Mouse (Mus musculus) bone marrow, adult 2 months (tissue): ENCODE results near the gene Ugt1a6b. TPM values are rescaled to one million over a fixed set of nuclear protein-coding genes. Genes with fewer than 3 reads are reported as not detected.
"Not testable (repeated sequence)": the region's sequence is repeated elsewhere in the genome, so short reads cannot be mapped to it uniquely, and the experiment has no call there.

ENCODE experiments used
- H3K27ac ChIP-seq: fragments of 200-500 bp; 2 replicates; pipeline ENCODE4 v1.5.1; 2012; ENCODE audit warnings: low read depth, mild to moderate bottlenecking, control low read depth, inconsistent platforms, low read length; ENCODE audit not compliant: control insufficient read depth, poor library complexity, insufficient read depth
- H3K4me1 ChIP-seq: fragments of 200-500 bp; 2 replicates; pipeline ENCODE4 v1.6.1; 2011; ENCODE audit warnings: low read length; ENCODE audit not compliant: control insufficient read depth, insufficient read depth
- H3K4me3 ChIP-seq: fragments of 200-500 bp; replicated peaks from 2 replicates; pipeline ENCODE3; 2011; ENCODE audit warnings: mild to moderate bottlenecking, low read depth, low read length, control low read depth; ENCODE audit not compliant: control insufficient read depth
- CTCF ChIP-seq: fragments of 200-500 bp; IDR thresholded peaks from 2 replicates; pipeline ENCODE4 v1.5.1; 2011; ENCODE audit warnings: low read length, control low read depth; ENCODE audit not compliant: control insufficient read depth, insufficient read depth
- POLR2A ChIP-seq: fragments of 200-500 bp; IDR thresholded peaks from 2 replicates; pipeline ENCODE4 v1.6.1; 2011; ENCODE audit warnings: low read depth, mild to moderate bottlenecking, control low read depth, low read length, borderline replicate concordance; ENCODE audit not compliant: control insufficient read depth
- WGBS: fragments of 180-500 bp; shearing (Covaris S2); methylation state at CpG from one replicate; pipeline ENCODE4 v1.1.7; 2018; 5-methylcytosine and 5-hydroxymethylcytosine counted together
- polyA plus RNA-seq: library from polyadenylated mRNA; stranded (reverse); fragments of >200 nt; gene quantifications from 2 replicates; pipeline ENCODE4 v1.2.4, GENCODE M21; 2011; ENCODE audit warnings: low replicate concordance; ENCODE audit not compliant: missing spikeins, insufficient read depth, insufficient read length

The Ugt1a6b gene
- 1.1 and 6.5 TPM in 2 replicates for polyA plus RNA-seq

DNA sequence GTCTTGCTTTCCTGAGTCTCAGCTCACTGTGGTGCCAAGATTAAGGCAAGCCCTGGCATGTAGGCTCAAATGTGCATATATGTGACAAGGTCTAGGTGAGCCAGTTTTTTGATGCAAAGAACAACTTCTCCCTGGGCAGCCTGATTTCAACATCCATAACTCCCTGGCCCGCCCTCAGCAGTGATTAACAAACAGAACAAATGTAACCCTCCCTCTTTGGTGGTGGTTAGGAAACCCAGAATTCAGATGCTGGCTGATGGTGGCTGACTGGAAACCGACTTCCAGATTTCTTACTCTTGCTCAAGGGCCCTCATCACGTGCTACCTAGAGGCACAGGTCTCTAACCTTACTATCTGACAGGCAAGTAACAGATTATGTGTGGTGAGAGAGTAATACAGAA lies at the start of gene Ugt1a6b:
Ugt1a6b (plus strand) TSS at position 234 of the 400 bp plus-strand sequence.
- peak within 1 kb of the TSS; percentile 65; the same call in 1 of the 2 replicates for H3K27ac ChIP-seq
- not testable (repeated sequence) for H3K4me3 ChIP-seq

DNA sequence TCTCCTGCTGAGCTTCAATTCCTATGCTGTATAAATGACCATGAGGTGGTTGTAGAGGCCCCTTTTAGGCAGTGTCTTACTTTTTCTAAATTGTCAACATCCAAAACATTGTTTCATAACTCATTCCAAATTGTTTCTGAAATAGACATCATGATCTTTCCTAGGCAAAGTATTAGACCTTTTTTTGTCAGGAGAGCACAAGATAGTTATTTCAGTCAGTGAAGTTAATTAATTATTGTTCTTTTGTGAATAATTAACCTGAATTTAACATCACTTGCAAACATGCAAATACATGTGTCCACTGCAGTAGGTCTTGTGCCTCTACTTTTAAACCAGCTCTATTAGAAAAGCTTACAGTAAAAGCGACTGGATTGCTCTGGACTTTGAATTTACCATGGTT lies 48.0 kb upstream of the Ugt1a6b start, which contains the start of gene Ugt1a10:
Ugt1a10 (plus strand) TSS at position 301 of the 400 bp plus-strand sequence.
- Histone ChIP-seq H3K4me3 (no peak within 1 kb of the TSS), H3K27ac (no peak within 1 kb of the TSS), H3K4me1 (no peaks in the 10 kb centered on the region)
- TF ChIP-seq POLR2A: no peak
- TF ChIP-seq CTCF: no peak
- 60% methylated on average over 1 of the region's 1 CpGs for WGBS

More for the DNA sequence above, at the start of gene Ugt1a6b:
- H3K4me1 ChIP-seq: not testable (repeated sequence)
- WGBS: 10% methylated on average over 3 of the region's 3 CpGs

DNA sequence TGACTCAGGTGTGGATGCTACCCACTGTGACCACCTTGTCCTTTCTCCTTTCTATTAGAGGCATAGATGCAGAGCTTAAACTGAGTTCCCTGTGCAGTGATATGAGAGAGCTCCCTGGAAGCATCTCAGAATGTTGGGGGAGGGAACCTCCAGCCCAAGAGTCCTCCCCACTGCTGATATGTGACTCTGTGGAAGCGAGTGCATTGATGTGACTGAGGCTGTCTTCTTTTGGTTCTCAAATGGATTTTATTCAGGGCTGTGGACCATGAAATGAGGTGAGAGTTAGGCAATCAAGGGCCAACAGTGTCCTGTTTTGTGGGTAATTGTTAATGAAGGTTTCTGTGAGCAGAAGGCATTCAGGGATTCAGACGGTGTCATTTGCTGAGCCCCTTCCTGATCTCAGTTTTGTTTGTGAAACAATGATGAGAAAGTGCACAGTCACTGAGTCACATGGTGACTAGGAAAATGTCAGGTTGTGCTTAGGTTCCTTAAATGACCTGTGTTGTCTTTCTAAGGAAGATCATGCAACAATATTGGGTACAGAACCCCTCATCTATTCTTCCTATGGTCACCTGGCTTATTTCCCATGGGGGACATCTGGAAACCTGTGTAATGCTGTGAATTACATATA lies 36.5 kb upstream of the Ugt1a6b start:
- H3K4me1 ChIP-seq, H3K27ac ChIP-seq, H3K4me3 ChIP-seq: not testable (repeated sequence)
- WGBS: 23% methylated on average over 1 of the region's 2 CpGs

DNA sequence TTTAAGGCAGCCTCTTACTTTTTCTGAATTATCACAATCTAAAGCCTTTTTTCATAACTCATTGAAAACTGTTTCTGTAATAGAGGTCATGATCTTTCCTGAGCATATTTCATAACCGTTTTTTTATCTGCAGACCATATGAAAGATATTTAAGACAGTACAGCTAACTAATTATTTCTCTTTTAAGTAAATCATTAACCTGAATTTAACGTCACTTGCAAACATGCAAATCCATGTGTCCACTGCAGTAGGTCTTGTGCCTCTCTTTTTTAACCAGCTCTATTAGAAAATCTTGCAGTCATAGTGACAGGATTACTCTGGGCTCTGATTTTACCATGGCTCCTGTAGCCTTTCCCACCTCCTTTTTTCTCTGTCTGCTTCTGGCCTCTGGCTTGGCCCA lies 32.6 kb upstream of the Ugt1a6b start, which contains the start of gene Ugt1a9:
Ugt1a9 (plus strand) TSS at position 306 of the 400 bp plus-strand sequence.
- no peak within 1 kb of the TSS for H3K27ac ChIP-seq
- no peaks in the 10 kb centered on the region for H3K4me1 ChIP-seq
- TF ChIP-seq POLR2A (no peak), CTCF (no peak)
- H3K4me3 ChIP-seq: no peak within 1 kb of the TSS
- WGBS: 75% methylated on average over 2 of the region's 2 CpGs

DNA sequence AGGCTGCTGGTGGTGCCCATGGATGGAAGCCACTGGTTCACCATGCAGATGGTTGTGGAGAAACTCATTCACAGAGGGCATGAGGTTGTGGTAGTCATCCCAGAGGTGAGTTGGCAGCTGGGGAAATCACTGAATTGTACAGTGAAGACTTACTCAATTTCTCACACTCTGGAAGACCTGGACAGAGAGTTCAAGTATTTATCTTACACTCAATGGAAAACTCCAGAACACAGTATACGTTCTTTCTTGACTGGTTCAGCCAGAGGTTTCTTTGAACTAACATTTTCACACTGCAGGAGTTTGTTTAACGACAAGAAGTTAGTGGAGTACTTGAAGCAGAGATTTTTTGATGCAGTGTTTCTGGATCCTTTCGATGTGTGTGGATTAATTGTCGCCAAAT lies 32.1 kb upstream of the Ugt1a6b start:
- H3K4me1 ChIP-seq: no peaks in the 10 kb centered on the region
- no peak for TF ChIP-seq CTCF
- TF ChIP-seq POLR2A: no peak
- WGBS: 80% methylated on average over 4 of the region's 4 CpGs
- no peak overlapping the region for H3K4me3 ChIP-seq
- H3K27ac ChIP-seq: no peak overlapping the region

DNA sequence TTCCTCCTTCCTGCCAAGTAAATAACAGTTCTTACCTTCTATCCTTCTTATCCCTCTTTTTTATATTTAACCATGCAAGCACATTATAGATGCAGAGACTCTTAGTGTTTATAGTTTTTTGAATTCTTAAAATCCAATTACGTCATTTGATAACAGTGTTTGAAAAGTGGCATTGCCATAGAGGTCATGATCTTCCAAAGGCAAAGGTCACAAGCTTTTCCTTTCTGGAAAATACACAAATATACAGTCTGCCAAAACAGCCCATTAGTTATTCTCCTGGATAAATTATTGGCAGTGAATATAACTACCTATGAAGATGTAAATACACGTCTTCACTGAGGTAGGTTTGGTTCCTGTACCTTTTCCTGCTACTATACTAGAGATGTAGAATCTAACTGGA lies 28.6 kb upstream of the Ugt1a6b start:
- Histone ChIP-seq H3K27ac (no peak overlapping the region), H3K4me3 (no peak overlapping the region), H3K4me1 (no peaks in the 10 kb centered on the region)
- no peak for TF ChIP-seq CTCF
- no peak for TF ChIP-seq POLR2A
- 77% methylated on average over 2 of the region's 2 CpGs for WGBS

DNA sequence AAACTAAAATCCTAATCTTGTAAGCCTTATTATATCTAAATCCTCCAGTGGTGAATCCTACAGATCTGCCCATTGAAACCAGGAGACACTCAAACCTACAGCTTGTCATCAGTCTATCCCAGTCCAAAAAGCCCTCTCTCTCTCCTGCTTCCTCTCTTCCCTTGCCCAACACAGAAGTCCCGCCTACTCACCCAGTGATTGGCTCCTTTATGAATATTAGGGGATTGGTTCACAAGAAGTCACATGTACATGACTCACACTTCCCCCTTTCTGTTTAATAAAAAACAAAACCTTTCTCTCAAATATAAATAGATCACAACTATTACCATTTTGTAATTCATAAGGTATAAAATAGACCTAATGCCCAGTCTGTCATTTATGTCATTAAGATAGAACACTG lies 25.9 kb upstream of the Ugt1a6b start:
- no peak overlapping the region for H3K27ac ChIP-seq
- WGBS: 54% methylated on average over 1 of the region's 1 CpGs
- no peak overlapping the region for H3K4me3 ChIP-seq
- TF ChIP-seq POLR2A (no peak), CTCF (no peak)
- H3K4me1 ChIP-seq: no peaks in the 10 kb centered on the region

DNA sequence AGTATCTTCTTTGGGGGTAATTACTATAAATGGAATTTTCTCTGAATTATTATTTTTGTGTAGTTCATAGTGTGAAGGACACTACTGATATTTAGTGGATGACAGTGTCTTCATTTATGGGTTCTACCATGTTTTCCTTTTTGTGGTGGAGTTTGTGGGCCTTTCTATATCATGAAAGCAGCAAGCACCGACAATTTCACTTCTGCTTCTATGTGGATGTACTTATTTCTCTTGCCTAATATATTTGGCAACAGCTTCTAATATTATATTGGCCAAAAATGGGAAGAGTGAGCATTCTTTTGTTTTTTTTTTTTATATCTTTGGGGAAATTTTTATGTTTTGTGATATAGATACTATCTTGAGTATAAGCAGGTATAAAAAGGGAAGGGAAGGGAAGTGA lies 21.4 kb upstream of the Ugt1a6b start:
- TF ChIP-seq CTCF (no peak), POLR2A (no peak)
- Histone ChIP-seq H3K27ac (no peak overlapping the region), H3K4me3 (no peak overlapping the region), H3K4me1 (no peaks in the 10 kb centered on the region)
- WGBS: 22% methylated on average over 1 of the region's 1 CpGs

DNA sequence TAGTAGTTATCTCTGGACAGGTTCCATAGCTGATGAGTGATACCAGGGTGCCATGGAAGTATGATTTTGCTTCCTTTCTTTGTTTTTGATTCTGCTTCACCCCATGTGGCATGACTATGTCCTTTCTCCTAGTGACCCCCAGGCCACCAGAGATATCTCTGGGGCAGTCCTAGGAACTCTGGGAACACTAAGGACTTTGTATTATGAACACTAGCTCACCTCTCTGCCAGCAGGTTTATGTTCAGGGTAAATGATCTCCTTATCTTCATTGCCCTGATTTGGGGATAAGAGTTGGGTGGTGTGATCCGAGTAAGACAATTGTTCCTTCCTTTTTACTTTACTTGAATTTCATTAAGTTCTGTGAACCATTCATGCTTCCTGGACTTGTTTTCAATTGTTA lies 16.9 kb upstream of the Ugt1a6b start:
- Histone ChIP-seq H3K4me1 (no peaks in the 10 kb centered on the region; the same call in 1 of the 2 replicates), H3K4me3 (no peak overlapping the region), H3K27ac (no peak overlapping the region)
- TF ChIP-seq POLR2A (no peak), CTCF (no peak)
- 51% methylated on average over 1 of the region's 1 CpGs for WGBS
